Mouse (Mus musculus) small intestine, adult 2 months (tissue): Measurements from ENCODE around the gene Ston2. TPM values are rescaled to one million over a fixed set of nuclear protein-coding genes. Genes with fewer than 3 reads are reported as not detected.
A peak's percentile ranks its signal among the peaks of the same experiment; 100 is the strongest.

Experiments
- H3K27ac ChIP-seq: fragments of 200-500 bp; 2 replicates; pipeline ENCODE4 v1.5.1; 2012; ENCODE audit warnings: low read depth, low read length, control low read depth, inconsistent platforms; ENCODE audit not compliant: insufficient read depth
- H3K27me3 ChIP-seq: fragments of 200-500 bp; 2 replicates; pipeline ENCODE4 v1.6.1; 2012; ENCODE audit warnings: mild to moderate bottlenecking, moderate library complexity, low read length, inconsistent platforms; ENCODE audit not compliant: control insufficient read depth, insufficient read depth
- H3K36me3 ChIP-seq: fragments of 200-500 bp; 2 replicates; pipeline ENCODE4 v1.6.1; 2012; ENCODE audit warnings: mild to moderate bottlenecking, low read length, control low read depth, inconsistent platforms; ENCODE audit not compliant: control insufficient read depth, insufficient read depth
- H3K4me1 ChIP-seq: fragments of 200-500 bp; 2 replicates; pipeline ENCODE4 v1.6.1; 2012; ENCODE audit warnings: low read length, inconsistent platforms, mixed read lengths; ENCODE audit not compliant: control insufficient read depth, insufficient read depth, insufficient read length
- H3K4me3 ChIP-seq: fragments of 200-500 bp; 2 replicates; pipeline ENCODE4 v1.5.1; 2012; ENCODE audit warnings: low read depth, mild to moderate bottlenecking, control low read depth, inconsistent platforms, low read length, moderate library complexity
- CTCF ChIP-seq: fragments of 200-500 bp; IDR thresholded peaks from 2 replicates; pipeline ENCODE4 v1.5.1; 2012; ENCODE audit warnings: low read depth, mild to moderate bottlenecking, control low read depth, inconsistent platforms, low read length, moderate library complexity, mixed read lengths; ENCODE audit not compliant: insufficient replicate concordance, insufficient read length; ENCODE audit errors: extremely low read depth
- POLR2A ChIP-seq: fragments of 200-500 bp; IDR thresholded peaks from 2 replicates; pipeline ENCODE4 v1.6.1; 2012; ENCODE audit warnings: low read depth, mild to moderate bottlenecking, control low read depth, inconsistent platforms, low read length, moderate library complexity
- WGBS: fragments of 180-500 bp; shearing (Covaris S2); methylation state at CpG from one replicate; pipeline ENCODE4 v1.1.7; 2018; 5-methylcytosine and 5-hydroxymethylcytosine counted together
- polyA plus RNA-seq: library from polyadenylated mRNA; depleted of rRNA; stranded (reverse); fragments of >200 nt; gene quantifications from 2 replicates; pipeline ENCODE4 v1.2.3, GENCODE M21; 2012

Ston2 gene
- polyA plus RNA-seq, 1 experiment = 13.1 TPM

GRCm38 (mm10) chr12:91774811-91775284, 13.3 kb downstream of the Ston2 start:
- no peaks in the 10 kb centered on the region for H3K36me3 ChIP-seq
- TF ChIP-seq CTCF = no peak
- TF ChIP-seq POLR2A = no peak
- no peak overlapping the region for H3K4me3 ChIP-seq
- H3K4me1 ChIP-seq = peaks cover 4% of the 10 kb centered on the region; the same call in 1 of the 2 replicates
- H3K27ac ChIP-seq = no peak overlapping the region
- WGBS = 52% methylated on average over 8 of the region's 8 CpGs
- H3K27me3 ChIP-seq = no peaks in the 10 kb centered on the region

DNA sequence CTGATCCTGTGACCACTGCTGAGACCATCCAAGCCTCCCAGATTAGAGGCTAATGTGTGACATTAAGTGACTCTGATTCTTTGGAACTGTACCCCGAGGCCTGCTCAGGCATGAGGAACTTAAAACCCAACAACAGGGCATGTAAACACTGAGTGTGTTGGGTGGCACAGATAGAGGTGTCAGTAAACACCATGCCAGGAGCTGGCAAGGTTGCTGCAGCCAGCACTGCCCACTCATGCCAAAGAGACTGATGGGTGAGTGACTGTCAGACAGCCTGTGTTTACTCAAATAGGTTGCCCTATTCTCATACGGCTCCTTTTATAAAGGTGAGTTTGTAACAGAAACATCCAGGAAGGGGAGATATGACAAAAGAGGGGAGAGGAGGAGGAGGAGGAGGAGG, 19.3 kb downstream of the Ston2 start:
- Histone ChIP-seq H3K4me3 (no peak overlapping the region), H3K36me3 (no peaks in the 10 kb centered on the region), H3K27ac (no peak overlapping the region), H3K4me1 (peaks cover 17% of the 10 kb centered on the region; the same call in 1 of the 2 replicates), H3K27me3 (no peaks in the 10 kb centered on the region)
- 27% methylated on average over 2 of the region's 2 CpGs for WGBS
- TF ChIP-seq POLR2A (no peak), CTCF (no peak)

GRCm38 (mm10) chr12:91768176-91768575, 20.0 kb downstream of the Ston2 start:
- no peak for TF ChIP-seq POLR2A
- no peak for TF ChIP-seq CTCF
- H3K36me3 ChIP-seq = no peaks in the 10 kb centered on the region
- peaks cover 17% of the 10 kb centered on the region; the same call in 1 of the 2 replicates for H3K4me1 ChIP-seq
- WGBS = 34% methylated on average over 6 of the region's 6 CpGs
- H3K27me3 ChIP-seq = no peaks in the 10 kb centered on the region
- no peak overlapping the region for H3K4me3 ChIP-seq
- no peak overlapping the region for H3K27ac ChIP-seq

- no peaks in the 10 kb centered on the region for H3K36me3 ChIP-seq
- H3K4me3 ChIP-seq = peak overlapping the region; percentile 43
- H3K4me1 ChIP-seq = peaks cover 17% of the 10 kb centered on the region; the same call in 1 of the 2 replicates
- H3K27ac ChIP-seq = peak overlapping the region; percentile 56
- no peak for TF ChIP-seq CTCF
- TF ChIP-seq POLR2A = no peak
- WGBS = 48% methylated on average over 14 of the region's 14 CpGs
- H3K27me3 ChIP-seq = no peaks in the 10 kb centered on the region
Observed at GRCm38 (mm10) chr12:91766338-91767107, 21.7 kb downstream of the Ston2 start.

DNA sequence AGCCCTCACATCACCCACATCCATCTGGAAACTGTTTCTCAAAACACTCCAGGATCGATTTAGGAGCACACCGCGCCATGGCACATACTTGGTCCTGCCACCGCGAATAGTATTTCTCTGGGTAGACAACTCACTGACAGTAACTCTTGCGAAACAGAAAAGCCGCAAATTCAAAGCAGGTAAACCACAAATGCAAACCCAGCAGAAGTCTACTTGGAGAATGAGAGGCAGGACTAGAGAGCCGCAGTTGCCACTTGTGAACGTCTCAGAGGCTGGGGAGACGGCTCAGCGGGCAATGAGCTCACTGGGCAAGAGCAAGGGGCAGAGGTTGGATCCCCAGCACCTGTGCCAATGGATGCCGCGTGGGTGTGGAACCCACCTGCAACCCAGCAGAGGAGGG, 22.7 kb downstream of the Ston2 start:
- 65% methylated on average over 13 of the region's 13 CpGs for WGBS
- H3K36me3 ChIP-seq = no peaks in the 10 kb centered on the region
- no peak for TF ChIP-seq CTCF
- no peak for TF ChIP-seq POLR2A
- no peaks in the 10 kb centered on the region for H3K27me3 ChIP-seq
- peaks cover 17% of the 10 kb centered on the region; the same call in 1 of the 2 replicates for H3K4me1 ChIP-seq
- peak overlapping the region; percentile 25 for H3K27ac ChIP-seq
- H3K4me3 ChIP-seq = peak overlapping the region; percentile 19; the same call in 1 of the 2 replicates

GRCm38 (mm10) chr12:91765054-91765453, 23.1 kb downstream of the Ston2 start:
- TF ChIP-seq CTCF (no peak), POLR2A (no peak)
- Histone ChIP-seq H3K36me3 (no peaks in the 10 kb centered on the region), H3K4me3 (no peak overlapping the region), H3K27ac (peak overlapping the region; percentile 25; the same call in 1 of the 2 replicates), H3K4me1 (peaks cover 17% of the 10 kb centered on the region; the same call in 1 of the 2 replicates), H3K27me3 (no peaks in the 10 kb centered on the region)
- WGBS = 44% methylated on average over 2 of the region's 2 CpGs

- Histone ChIP-seq H3K36me3 (no peaks in the 10 kb centered on the region), H3K4me1 (peaks cover 17% of the 10 kb centered on the region; the same call in 1 of the 2 replicates), H3K4me3 (no peak overlapping the region), H3K27me3 (no peaks in the 10 kb centered on the region), H3K27ac (no peak overlapping the region)
- TF ChIP-seq CTCF (no peak), POLR2A (no peak)
- 76% methylated on average over 2 of the region's 2 CpGs for WGBS
Observed at GRCm38 (mm10) chr12:91764471-91764870, 23.7 kb downstream of the Ston2 start.
